Mouse (Mus musculus): ENCODE data around the gene Ypel5. TPM values are rescaled to one million over a fixed set of nuclear protein-coding genes. Genes with fewer than 3 reads are reported as not detected.

The Ypel5 gene
- total and polyA plus RNA-seq, 3 experiments: 8.9 to 16.1 (median 14.3) TPM

GRCm38 (mm10) chr17:72828687-72829086, 7.6 kb upstream of the Ypel5 start:
- dilution Hi-C loops (cut with MboI; ENCODE audit: extremely low pct_ligation_motif_present, extremely low pct_unique_long_range_greater_than_20kb, low sequenced_read_pairs): no loop called here
- DNase-seq (ENCODE audit: extremely low read depth): no peak
- in situ Hi-C loops (cut with MboI; ENCODE audit: low pct_ligation_motif_present, low pct_unique_long_range_greater_than_20kb, low sequenced_read_pairs): no loop called here

GRCm38 (mm10) chr17:72837140-72837712, 973 bp downstream of the Ypel5 start:
- Histone ChIP-seq H3K4me3 (replicated peaks in 1 of 3; ENCODE audit: low read depth in 2 of 3, low read length in 2 of 3, poor library complexity in 1 of 3) (peak overlapping the region; percentile 76 to 85 (median 85)), H3K27ac (ENCODE audit: insufficient read depth, low read depth) (peak overlapping the region; percentile 72), H3K27me3 (replicated peaks) (peaks cover 3% of the 10 kb centered on the region), H3K9me3 (replicated peaks; ENCODE audit: low read length) (no peaks in the 10 kb centered on the region), H3K79me2 (replicated peaks; ENCODE audit: control insufficient read depth, extremely low read depth, insufficient read depth, poor library complexity, severe bottlenecking) (no peaks in the 10 kb centered on the region; the same call in 1 of the 2 replicates), H3K36me3 (replicated peaks in 1 of 2; ENCODE audit: control insufficient read depth in 1 of 2, insufficient read depth in 1 of 2, low read length in 1 of 2) (peaks cover 0 to 8% of the 10 kb centered on the region in 2 experiments), H3K4me2 (ENCODE audit: insufficient read depth, low read depth, poor library complexity, severe bottlenecking) (peak overlapping the region; percentile 88; the same call in 1 of the 2 replicates), H3K4me1 (ENCODE audit: control insufficient read depth in 1 of 2, insufficient read depth in 2 of 2) (peaks cover 0 to 17% of the 10 kb centered on the region in 2 experiments; a peak in 3 of 4 replicates), H3K9ac (ENCODE audit: insufficient read depth, low read depth) (peak overlapping the region; percentile 97)
- peak; percentile 75 for DNase-seq (ENCODE audit: extremely low read depth)
- dilution Hi-C loops (cut with MboI; ENCODE audit: extremely low pct_ligation_motif_present, extremely low pct_unique_long_range_greater_than_20kb, low sequenced_read_pairs): no loop called here
- in situ Hi-C loops (cut with MboI; ENCODE audit: low pct_ligation_motif_present, low pct_unique_long_range_greater_than_20kb, low sequenced_read_pairs): no loop called here
- TF ChIP-seq MAX (IDR thresholded peaks at IDR 0.05; ENCODE audit: low read length): peak; percentile 91
- no peak for TF ChIP-seq EP300 (IDR thresholded peaks at IDR 0.05; ENCODE audit: low read length)
- TF ChIP-seq USF2 (conservative IDR thresholded peaks at IDR 0.05; ENCODE audit: low read depth, low read length): peak; percentile 86
- peak; percentile 49 for TF ChIP-seq NELFE (IDR thresholded peaks at IDR 0.05; ENCODE audit: low read depth, low read length)
- 0 out of 2 replicates have a peak, but pooled peaks have one; percentile 19 for TF ChIP-seq MAZ (IDR thresholded peaks at IDR 0.05; ENCODE audit: low read depth, low read length)
- TF ChIP-seq NRF1 (IDR thresholded peaks at IDR 0.05; ENCODE audit: low read depth, low read length): peak; percentile 73
- TF ChIP-seq BHLHE40 (IDR thresholded peaks at IDR 0.05; ENCODE audit: low read depth, low read length): peak; percentile 71
- no peak for TF ChIP-seq GABPA (IDR thresholded peaks at IDR 0.05; ENCODE audit: insufficient replicate concordance, low read depth, low read length)
- peak; percentile 48; the same call in 1 of the 2 replicates for TF ChIP-seq ELF1 (IDR thresholded peaks at IDR 0.05; ENCODE audit: low read depth, low read length)
- peak; percentile 98 for TF ChIP-seq SIN3A (IDR thresholded peaks at IDR 0.05; ENCODE audit: low read length)
- TF ChIP-seq TCF12 (IDR thresholded peaks at IDR 0.05; ENCODE audit: low read depth, low read length): peak; percentile 67; the same call in 1 of the 2 replicates
- peak; percentile 58; the same call in 1 of the 2 replicates for TF ChIP-seq ZMIZ1 (IDR thresholded peaks at IDR 0.05; ENCODE audit: low read depth, low read length)
- TF ChIP-seq MXI1 (IDR thresholded peaks at IDR 0.05; ENCODE audit: low read depth, low read length): peak; percentile 77
- TF ChIP-seq HCFC1 (IDR thresholded peaks at IDR 0.05; ENCODE audit: low read depth, low read length): peak; percentile 40; the same call in 1 of the 2 replicates
- peak; percentile 97 for TF ChIP-seq USF1 (IDR thresholded peaks at IDR 0.05; ENCODE audit: low read depth, low read length)
- no peak for TF ChIP-seq PAX5 (IDR thresholded peaks at IDR 0.05; ENCODE audit: low read length)
- TF ChIP-seq KAT2A (IDR thresholded peaks at IDR 0.05; ENCODE audit: insufficient replicate concordance, low read length): no peak
- 0 out of 2 replicates have a peak, but pooled peaks have one; percentile 30 for TF ChIP-seq POLR2A (IDR thresholded peaks at IDR 0.05; ENCODE audit: low read depth, low read length)

More at GRCm38 (mm10) chr17:72828687-72829086, 7.6 kb upstream of the Ypel5 start:
- H3K4me1 ChIP-seq (ENCODE audit: control insufficient read depth in 1 of 2, insufficient read depth in 2 of 2): no peaks in the 10 kb centered on the region
- no peaks in the 10 kb centered on the region for H3K79me2 ChIP-seq (replicated peaks; ENCODE audit: control insufficient read depth, extremely low read depth, insufficient read depth, poor library complexity, severe bottlenecking)
- H3K27ac ChIP-seq (ENCODE audit: insufficient read depth, low read depth): no peak overlapping the region
- no peak overlapping the region for H3K4me3 ChIP-seq (replicated peaks in 1 of 3; ENCODE audit: low read depth in 2 of 3, low read length in 2 of 3, poor library complexity in 1 of 3)
- no peak overlapping the region for H3K9ac ChIP-seq (ENCODE audit: insufficient read depth, low read depth)
- no peaks in the 10 kb centered on the region for H3K36me3 ChIP-seq (replicated peaks in 1 of 2; ENCODE audit: control insufficient read depth in 1 of 2, insufficient read depth in 1 of 2, low read length in 1 of 2)
- H3K4me2 ChIP-seq (ENCODE audit: insufficient read depth, low read depth, poor library complexity, severe bottlenecking): no peak overlapping the region
- TF ChIP-seq RAD21 (IDR thresholded peaks at IDR 0.05; ENCODE audit: low read depth, low read length): no peak
- no peak for TF ChIP-seq CTCF (conservative IDR thresholded peaks at IDR 0.05 in 1 of 2, IDR thresholded peaks at IDR 0.05 in 1 of 2; ENCODE audit: low read depth in 2 of 2, low read length in 2 of 2)
- peaks cover 4% of the 10 kb centered on the region for H3K27me3 ChIP-seq (replicated peaks)
- H3K9me3 ChIP-seq (replicated peaks; ENCODE audit: low read length): no peaks in the 10 kb centered on the region
